In the genomic region with DNA sequence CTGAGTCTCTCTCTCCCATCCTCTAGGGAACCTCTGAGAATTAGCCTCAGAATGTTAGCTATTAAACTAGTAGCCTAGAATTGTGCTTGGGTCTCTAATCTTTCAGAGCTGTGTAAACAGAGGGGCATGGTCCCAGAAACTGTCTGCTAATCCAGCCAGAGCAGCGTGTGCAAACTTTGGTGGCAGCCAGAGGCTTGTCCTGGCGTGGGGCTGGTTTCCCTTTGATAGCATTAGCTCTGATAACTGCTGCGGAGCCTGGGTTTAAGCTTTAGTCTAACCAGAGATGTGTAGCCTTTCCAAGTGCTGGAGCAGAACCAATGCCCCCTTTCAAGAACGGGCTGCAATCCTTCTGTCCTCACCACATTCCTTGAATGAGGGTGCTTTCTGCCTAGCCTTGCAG, we compare ENCODE assay signal across 9 mouse cellular contexts. TPM values are rescaled to one million over a fixed set of nuclear protein-coding genes. Genes with fewer than 3 reads are reported as not detected.
A peak's percentile ranks its signal among the peaks of the same experiment; 100 is the strongest.
DNase-seq lines count a peak whose midpoint lies in the region; ATAC-seq lines count a peak whose summit lies in the region.
"Had no signal": no experiment of that assay in that cellular context is flagged by ENCODE, and none has a peak within 500 bp of the region (broad histone marks: within the 10 kb centered on the region; RNA-seq: fewer than 3 reads in every experiment).

No protein-coding gene starts in this region.

- peak; percentile 41; the same call in 1 of the 2 replicates for ATAC-seq in heart, embryonic 12.5 days (ENCODE audit: insufficient number of reproducible peaks, low FRiP score)
- peak; percentile 66; the same call in 1 of the 2 replicates for ATAC-seq in liver, embryonic 12.5 days

- intact Hi-C loops in heart, postnatal 25 days (cut with DNase I), result no loop called here

- peak; percentile 48 to 57 for DNase-seq in heart, adult 18-20 months
- DNase-seq in heart, postnatal 25 days (ENCODE audit: low spot score), result no peak
- DNase-seq in embryonic facial prominence, embryonic 10.5 days (ENCODE audit: low spot score), result peak; percentile 52
- DNase-seq in right cerebral cortex, postnatal 4 days, result no peak
- DNase-seq in left cerebral cortex, adult 9 months (ENCODE audit: low spot score in 2 of 2), result no peak
- no peak for DNase-seq in kidney, postnatal 14 days

- 0 out of 2 replicates have a peak overlapping the region, but pooled peaks have one; percentile 6 for H3K4me3 ChIP-seq in embryonic facial prominence, embryonic 10.5 days
- no peak overlapping the region for H3K4me3 ChIP-seq in heart, embryonic 12.5 days
- H3K4me3 ChIP-seq in liver, embryonic 12.5 days, result no peak overlapping the region
- H3K4me3 ChIP-seq: hindbrain, embryonic 15.5 days had no signal

- no peak overlapping the region for H3K9ac ChIP-seq in heart, embryonic 12.5 days
- no peak overlapping the region for H3K9ac ChIP-seq in liver, embryonic 12.5 days
- H3K9ac ChIP-seq: hindbrain, embryonic 15.5 days had no signal

- peaks cover 7% of the 10 kb centered on the region; the same call in 1 of the 2 replicates for H3K36me3 ChIP-seq in embryonic facial prominence, embryonic 10.5 days (replicated peaks)
- H3K36me3 ChIP-seq in heart, embryonic 12.5 days, result peaks cover 5% of the 10 kb centered on the region; the same call in 1 of the 2 replicates
- H3K36me3 ChIP-seq in liver, embryonic 12.5 days, result no peaks in the 10 kb centered on the region
- H3K36me3 ChIP-seq: hindbrain, embryonic 15.5 days had no signal

- WGBS in embryonic facial prominence, embryonic 10.5 days, result 14% methylated on average over 4 of the region's 4 CpGs
- WGBS in heart, embryonic 12.5 days, result 2% methylated on average over 4 of the region's 4 CpGs
- 6% methylated on average over 4 of the region's 4 CpGs for WGBS in liver, embryonic 12.5 days (ENCODE audit: insufficient replicate concordance)

- H3K27ac ChIP-seq in embryonic facial prominence, embryonic 10.5 days (replicated peaks), result peak overlapping the region; percentile 70
- peak overlapping the region; percentile 56 for H3K27ac ChIP-seq in heart, embryonic 12.5 days (ENCODE audit: poor library complexity, severe bottlenecking)
- peak overlapping the region; percentile 37 for H3K27ac ChIP-seq in liver, embryonic 12.5 days
- H3K27ac ChIP-seq: hindbrain, embryonic 15.5 days had no signal

- H3K4me1 ChIP-seq in embryonic facial prominence, embryonic 10.5 days, result peaks cover 38% of the 10 kb centered on the region
- peaks cover 38% of the 10 kb centered on the region for H3K4me1 ChIP-seq in heart, embryonic 12.5 days (replicated peaks)
- peaks cover 22% of the 10 kb centered on the region for H3K4me1 ChIP-seq in liver, embryonic 12.5 days

- no peaks in the 10 kb centered on the region for H3K9me3 ChIP-seq in embryonic facial prominence, embryonic 10.5 days
- no peaks in the 10 kb centered on the region for H3K9me3 ChIP-seq in heart, embryonic 12.5 days (replicated peaks)
- no peaks in the 10 kb centered on the region for H3K9me3 ChIP-seq in liver, embryonic 12.5 days (replicated peaks)
- H3K9me3 ChIP-seq: hindbrain, embryonic 15.5 days had no signal

- peak overlapping the region; percentile 30 for H3K4me2 ChIP-seq in heart, embryonic 12.5 days
- no peak overlapping the region; the same call in 1 of the 2 replicates for H3K4me2 ChIP-seq in liver, embryonic 12.5 days
- H3K4me2 ChIP-seq: hindbrain, embryonic 15.5 days had no signal

- H3K27me3 ChIP-seq in embryonic facial prominence, embryonic 10.5 days (replicated peaks; ENCODE audit: low read depth, poor library complexity, severe bottlenecking), result no peaks in the 10 kb centered on the region
- no peaks in the 10 kb centered on the region for H3K27me3 ChIP-seq in heart, embryonic 12.5 days (replicated peaks)
- peaks cover 11% of the 10 kb centered on the region for H3K27me3 ChIP-seq in liver, embryonic 12.5 days (replicated peaks)

RNA-seq across cellular contexts. Expression of gene Asb4, which starts 11.8 kb away (rescaled TPM):
- 1 to 10 TPM; 3.9 to 5.1 TPM for total RNA-seq in heart, adult 18-20 months (2021)
- total RNA-seq in heart, postnatal 25 days (2021), result 1 to 10 TPM; 6.2 to 9.7 TPM
- 69.0 and 70.1 TPM in 2 replicates for polyA plus RNA-seq in embryonic facial prominence, embryonic 10.5 days (2016; fragmentation: Nextera tagmentation; extraction: Ambion mirVana)
- polyA plus RNA-seq in heart, embryonic 12.5 days (2016; fragmentation: Nextera tagmentation; extraction: Ambion mirVana), result 50.5 and 52.7 TPM in 2 replicates
- 35.6 and 35.9 TPM in 2 replicates for polyA plus RNA-seq in liver, embryonic 12.5 days (2016; fragmentation: Nextera tagmentation; extraction: Ambion mirVana)

Comparison
In these comparisons a context has a peak if more than half of its experiments do, and no peak if none do; other contexts are left out.
1. DNase-seq: peak in heart, adult 18-20 months (2 of 2) and embryonic facial prominence, embryonic 10.5 days (single experiment); none in heart, postnatal 25 days (single experiment), right cerebral cortex, postnatal 4 days (single experiment), left cerebral cortex, adult 9 months (0 of 2) and kidney, postnatal 14 days (single experiment).
2. Peak in every context shown above with its lines, with median percentiles within 50 percentile points of each other: H3K27ac ChIP-seq.